Mouse (Mus musculus) brain, embryonic 14.5 days (tissue): ENCODE data around the gene Rgma.

Source experiments
- CTCF ChIP-seq: fragments of 200-500 bp; IDR thresholded peaks from 2 replicates; pipeline ENCODE4 v1.5.1; 2012; ENCODE audit warnings: inconsistent platforms, mild to moderate bottlenecking, moderate library complexity, borderline replicate concordance; ENCODE audit not compliant: insufficient read depth, insufficient read length; ENCODE audit errors: extremely low read depth
- POLR2A ChIP-seq: fragments of 200-500 bp; IDR thresholded peaks from 2 replicates; pipeline ENCODE4 v1.6.1; 2012; ENCODE audit warnings: mild to moderate bottlenecking, inconsistent platforms, borderline replicate concordance; ENCODE audit not compliant: poor library complexity, insufficient read depth, insufficient read length, severe bottlenecking; ENCODE audit errors: extremely low read depth

DNA sequence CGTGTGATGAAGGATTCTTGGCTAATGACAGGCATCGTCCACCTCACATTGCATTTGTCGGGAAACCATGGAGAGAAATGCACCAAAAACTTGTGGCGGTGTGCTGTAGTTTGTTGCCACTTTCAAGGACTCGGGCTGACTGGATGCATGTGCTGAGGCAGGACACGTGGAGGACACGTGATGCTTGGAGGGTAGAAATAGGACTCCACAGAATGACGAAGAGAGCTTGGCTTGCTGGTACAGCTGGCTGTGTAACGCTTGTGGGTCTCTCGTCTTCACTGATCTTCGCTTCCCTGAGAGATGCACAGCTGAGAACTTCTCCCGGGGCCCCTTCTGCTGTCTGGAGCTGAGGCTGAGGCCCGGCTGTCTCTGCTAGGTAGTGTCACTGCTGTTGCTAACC is 47.9 kb downstream of the Rgma start:
- TF ChIP-seq POLR2A (no peak), CTCF (no peak)
